Mouse (Mus musculus): ENCODE measurements around the gene Wdr5.
A peak's percentile ranks its signal among the peaks of the same experiment; 100 is the strongest.

Gene Wdr5

DNA sequence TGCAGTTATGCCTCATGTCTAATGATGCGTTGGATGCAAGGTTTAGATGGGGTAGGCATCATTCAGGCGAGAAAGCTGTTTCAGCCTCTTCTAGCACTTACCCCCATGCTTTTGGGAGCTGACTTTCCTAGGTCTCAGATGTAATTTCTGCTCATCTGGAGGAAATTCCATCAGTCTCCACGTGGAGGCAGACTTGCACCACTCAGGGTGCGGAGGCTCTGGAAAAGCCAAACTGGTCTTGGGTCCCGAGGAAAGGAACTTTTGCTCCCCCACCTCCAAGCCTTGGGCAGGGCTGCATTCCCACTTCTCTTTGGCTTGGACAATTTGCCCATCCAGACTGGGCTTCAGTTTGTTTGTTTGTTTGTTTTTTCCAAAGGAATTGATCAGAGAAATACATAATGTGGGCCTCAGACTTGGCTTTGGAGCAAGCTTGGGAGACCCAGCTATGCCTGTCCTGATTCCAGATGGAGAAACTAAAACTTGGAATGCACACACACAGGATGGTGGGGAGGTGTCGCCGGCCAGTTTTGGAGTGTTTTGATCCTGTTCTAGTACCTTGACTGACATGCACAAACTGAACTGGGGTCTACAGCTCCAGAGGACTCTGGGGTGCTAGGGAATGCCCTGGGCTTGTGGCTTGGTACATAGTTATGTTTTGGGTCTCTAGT, 37.8 kb downstream of the Wdr5 start:
- DNase-seq: peak; percentile 88

DNA sequence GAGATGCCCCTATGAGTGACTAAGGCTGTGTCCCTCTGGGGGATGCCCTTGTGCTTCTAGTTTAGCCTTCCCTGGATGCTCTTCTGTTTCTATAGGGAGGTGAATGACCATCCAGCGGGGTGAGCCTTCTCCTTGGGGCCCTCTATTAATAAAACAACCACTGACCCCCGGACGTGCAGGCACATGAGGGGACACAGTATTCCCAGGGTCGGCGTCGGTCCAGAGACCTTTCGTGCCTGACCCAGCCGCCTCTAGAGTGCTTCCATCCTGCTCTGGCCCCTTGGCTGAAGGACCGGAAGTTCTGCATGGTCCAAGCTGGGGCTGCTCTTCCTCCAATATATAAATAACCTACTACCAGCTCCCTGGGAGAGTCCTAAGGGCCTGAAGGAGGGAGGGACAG, 39.4 kb downstream of the Wdr5 start:
- DNase-seq: peak; percentile 75

DNA sequence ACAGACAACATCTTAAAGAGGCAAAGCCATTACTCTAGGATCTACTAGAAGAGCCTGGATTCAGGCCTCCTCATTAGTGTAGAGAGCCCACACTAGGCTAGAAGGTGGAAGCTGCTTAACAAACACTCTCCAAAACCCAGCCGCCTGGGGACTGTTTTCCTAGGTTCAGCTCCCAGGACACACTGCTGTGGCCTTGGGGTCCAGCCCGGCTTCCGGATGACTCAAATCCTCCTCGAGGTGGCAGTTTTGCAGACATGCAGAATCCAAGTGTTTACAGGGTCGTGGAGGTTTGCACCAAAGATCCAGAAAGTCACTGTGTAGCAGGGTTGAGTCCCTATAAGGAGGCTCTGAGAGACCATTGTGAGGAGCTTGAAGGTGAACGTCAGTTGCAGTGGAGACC, 42.0 kb downstream of the Wdr5 start:
- no peak for DNase-seq

DNA sequence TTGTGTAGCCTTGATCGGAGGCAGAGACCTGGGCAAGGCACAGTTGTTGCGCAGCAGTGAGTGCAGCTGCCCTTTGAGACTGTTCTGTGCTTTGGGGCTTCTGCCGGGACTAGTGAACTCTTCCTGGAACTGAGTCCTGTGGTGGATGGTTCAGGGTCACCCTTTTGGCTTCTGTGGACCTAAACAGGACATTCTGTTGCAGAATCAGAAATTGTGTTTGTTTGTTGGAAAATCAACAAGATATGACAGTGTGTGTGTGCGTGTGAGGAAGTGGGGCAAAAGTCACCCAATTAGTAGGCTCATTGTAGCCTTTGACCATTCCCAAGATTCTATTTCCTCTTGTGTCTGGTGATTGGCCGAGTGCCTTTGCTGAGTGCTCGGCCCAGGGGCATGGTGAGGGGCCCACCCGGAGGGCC, 45.8 kb downstream of the Wdr5 start:
- DNase-seq: peak; percentile 40

DNA sequence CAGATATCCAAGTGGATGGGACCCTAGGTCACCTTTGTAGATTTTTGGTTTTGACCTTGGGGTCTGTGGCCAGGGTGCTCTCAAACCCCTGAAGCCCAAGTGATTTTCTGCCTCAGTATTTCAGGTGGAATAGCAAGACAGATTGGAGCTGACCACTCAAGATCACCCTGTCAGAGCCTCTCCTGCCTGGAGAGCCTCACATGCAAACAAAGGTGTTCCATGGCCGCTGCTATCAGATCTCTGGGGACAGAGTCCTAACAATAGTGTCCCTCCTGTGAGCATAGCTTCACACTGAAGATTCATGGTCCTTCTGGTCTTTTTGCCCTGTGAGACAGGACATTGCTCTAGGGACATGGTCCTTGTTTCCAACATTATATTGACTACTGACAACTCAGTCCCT, 46.2 kb downstream of the Wdr5 start:
- DNase-seq: no peak

DNA sequence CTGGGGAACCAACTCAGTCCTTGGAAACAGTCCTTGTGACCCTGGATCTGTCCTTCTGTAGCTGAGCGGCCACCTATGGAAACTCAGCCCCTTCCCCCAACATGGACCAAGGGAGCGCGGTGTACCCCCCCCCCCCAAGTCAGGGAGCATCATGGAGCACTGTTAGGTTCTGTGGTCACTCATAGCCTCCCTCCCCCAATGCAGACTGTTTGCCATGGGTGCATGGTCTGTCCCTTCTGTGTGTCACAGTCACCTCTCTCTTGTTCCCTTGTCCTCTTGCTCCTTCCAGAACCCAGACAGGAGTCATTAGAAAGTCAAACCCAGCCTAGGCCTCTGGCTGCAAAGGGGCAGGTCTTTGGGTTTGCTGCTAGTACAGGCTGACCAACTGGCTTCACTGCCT, 46.9 kb downstream of the Wdr5 start:
- no peak for DNase-seq

DNA sequence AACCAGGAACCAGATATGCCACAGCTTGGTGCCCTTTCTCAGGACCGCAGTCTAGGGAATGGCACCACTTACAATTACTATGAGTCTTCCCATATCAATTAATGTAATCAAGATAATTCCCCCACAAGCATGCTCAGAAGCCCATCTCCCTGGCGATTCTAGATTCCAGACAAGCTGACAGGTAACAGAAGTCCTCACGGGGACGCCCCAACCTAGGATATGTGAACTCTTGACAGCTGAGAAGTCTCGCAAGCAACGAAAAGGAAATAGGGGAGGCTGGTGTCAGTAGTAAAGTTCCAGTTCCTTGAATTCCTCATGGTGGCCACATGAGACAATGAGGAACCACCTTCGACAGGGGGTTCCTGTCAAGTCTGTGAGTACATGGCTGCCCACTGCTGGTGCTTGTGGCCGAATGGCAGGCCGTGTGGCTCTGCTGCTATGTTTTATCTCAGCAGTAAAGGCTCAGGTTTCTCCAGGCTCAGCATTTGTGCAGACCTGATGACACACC, 48.7 kb downstream of the Wdr5 start:
- no peak for DNase-seq

DNA sequence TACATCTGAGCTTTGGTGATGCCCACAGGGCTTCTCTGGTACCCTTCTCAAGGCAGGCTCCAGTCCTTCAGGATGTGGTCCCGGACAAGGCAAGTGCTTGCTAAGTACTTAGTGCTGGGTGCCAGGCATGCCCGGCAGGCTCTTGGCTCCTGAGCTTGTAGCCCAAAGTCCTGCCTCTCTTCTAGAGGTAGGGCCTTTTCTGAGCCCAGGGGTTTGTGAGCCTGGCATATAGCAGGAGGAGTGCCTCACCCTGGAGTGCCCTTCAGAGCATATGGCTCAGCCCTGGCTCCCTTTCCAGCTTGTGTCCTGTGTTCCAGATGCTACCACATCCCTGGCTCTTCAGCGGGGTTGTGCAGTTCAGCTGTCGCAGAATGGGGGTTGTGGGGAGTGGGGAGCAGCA, 49.7 kb downstream of the Wdr5 start:
- no peak for DNase-seq

DNA sequence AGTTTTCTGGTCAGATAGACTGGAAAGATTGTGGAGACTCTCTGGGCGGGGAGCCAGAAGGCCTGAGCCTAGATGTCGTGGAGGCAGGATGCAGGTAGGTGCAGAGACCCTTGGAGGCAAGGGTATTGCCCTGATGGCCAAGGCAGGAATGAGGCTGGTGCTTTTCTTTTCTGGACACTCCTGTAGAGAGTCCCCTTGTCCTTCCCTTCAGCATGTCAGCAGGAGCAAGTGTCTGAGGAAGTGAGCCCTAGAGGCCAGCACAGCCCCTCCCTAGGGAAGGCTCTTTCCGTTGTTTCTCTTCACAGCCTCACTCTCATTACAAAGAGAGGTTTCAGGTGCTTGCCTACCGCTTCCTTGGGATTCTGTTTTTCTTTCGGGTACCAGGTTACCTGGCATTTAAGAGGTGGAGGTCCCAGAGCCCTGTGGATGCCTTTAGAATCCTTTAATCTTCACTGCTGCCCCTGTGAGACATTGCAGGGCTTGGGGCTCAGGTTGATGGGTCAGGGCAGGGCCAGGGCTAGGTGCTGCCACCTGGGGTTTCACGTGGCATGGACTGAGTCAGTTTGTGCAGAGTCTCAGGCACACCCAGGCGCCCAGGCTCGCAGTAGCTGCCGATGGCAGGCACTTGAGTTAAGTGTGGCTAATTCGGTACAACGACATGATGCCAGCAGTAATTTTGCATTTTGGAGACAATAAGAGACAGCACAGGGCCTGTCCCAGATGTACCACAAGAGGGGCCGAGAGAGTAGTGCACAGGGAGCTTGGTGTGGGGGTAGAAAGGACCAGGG, 50.6 kb downstream of the Wdr5 start:
- DNase-seq: peak; percentile 44

DNA sequence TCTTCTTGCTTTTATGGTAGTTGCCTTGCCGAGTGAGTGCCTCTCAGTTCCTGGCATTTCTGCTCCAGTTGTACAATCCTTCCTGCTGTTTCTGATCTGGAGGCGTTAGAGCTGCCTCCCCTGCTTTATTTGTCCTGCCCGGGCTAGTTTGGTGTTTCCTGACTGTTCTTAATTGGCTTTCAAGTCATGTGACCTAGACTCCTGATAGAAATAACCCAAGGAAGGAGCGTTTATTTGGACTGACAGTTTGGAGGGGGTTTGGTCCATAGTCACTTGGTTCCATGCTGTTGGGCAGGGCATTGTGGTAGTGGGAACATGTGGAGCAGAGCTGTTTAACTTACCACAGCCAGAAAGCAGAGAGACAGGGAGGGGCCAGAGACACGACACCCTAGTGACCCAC, 55.9 kb downstream of the Wdr5 start:
- DNase-seq: no peak

DNA sequence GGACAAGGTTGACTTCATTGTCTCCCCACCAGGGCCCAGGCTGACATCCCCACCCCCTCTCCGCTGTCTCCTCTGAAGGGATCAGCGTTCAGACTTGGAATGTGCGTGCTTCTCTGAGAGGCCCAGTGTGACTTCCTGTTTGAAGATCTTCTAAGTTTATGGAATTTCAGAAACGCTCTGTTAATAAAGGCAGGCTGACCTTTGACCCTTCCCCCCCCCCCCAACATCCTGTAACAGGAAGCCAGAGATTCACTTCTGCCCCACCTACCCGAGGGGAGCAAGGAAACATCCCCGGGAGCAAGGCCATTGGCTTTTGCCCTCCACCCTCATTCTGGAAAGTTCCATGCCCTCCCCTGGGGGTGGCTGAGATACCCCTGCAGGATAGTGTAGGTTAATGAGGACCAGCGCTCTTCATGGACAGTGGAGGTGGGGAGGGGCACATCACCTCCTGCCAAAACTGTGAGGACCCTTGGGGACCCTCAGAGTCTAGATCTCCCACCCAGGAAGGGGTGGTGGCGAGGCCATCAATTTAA, 57.4 kb downstream of the Wdr5 start:
- peak; percentile 79 for DNase-seq

DNA sequence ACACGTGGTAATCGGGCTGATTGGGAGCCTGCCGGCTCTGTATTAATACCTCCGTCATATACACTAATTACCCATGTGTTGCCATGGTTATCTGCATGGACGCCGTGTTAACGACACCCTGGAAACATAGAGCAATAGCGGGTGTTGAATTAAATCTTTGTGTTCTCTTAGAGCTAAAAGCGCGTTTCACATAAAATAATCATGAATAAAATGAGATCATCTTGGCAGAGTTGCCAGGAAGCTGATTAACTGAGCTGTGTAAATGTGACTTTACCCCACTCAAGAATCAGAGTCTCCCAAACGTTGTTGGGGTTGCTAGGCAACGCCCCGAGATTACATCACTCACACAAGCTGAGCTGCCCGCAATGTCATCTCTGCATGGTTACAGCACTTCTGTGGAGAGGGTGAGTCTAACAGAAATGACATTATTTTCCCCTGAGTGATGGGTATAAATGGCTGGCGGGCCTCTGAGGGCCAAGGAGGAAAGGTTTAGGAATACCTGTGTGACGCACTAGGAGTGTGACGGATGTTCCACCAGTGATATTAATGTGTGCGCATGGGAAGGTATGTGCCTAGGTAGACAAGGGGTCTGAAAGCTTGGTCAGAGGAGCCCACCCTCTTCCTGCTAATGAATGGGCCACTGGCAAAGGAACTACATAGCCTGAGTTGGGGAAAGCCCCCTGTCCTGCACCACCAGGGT, 58.1 kb downstream of the Wdr5 start:
- DNase-seq: peak; percentile 79

DNA sequence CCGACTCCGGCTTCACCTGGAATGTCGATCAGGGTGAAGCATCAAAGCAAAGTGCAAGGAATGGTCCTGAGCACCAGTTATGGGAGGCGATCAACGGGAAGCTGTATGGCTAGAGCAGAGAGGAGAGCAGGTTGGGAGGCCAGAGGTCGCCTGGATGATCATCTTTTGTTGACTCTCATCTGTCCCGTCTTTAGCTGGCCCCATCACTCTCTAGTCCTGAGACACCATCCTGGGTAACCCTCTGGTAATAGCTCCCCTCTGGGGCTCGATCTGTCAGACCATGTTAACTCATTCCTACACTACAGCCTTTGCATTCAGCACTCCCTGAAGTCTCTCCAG, 58.6 kb downstream of the Wdr5 start:
- DNase-seq: no peak

DNA sequence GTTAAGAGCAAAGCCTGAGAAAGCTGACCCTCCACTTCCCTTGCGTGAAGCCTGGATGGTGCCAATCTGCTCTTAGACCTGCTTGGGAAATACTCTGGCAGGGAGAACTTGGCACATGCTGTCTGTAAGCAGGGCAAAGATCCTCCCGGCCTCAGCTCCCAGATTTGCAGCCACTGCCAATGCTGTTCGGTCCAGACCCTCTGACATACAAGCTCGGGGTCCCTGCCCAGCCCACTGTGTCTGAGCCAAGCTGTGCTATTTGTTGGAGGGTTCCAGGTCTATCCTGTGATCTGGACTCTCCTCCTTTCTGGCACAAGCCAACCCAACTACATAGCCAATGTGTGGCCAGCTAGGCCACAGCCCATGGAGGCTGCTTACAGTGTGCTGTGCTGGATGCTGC, 61.5 kb downstream of the Wdr5 start:
- no peak for DNase-seq

DNA sequence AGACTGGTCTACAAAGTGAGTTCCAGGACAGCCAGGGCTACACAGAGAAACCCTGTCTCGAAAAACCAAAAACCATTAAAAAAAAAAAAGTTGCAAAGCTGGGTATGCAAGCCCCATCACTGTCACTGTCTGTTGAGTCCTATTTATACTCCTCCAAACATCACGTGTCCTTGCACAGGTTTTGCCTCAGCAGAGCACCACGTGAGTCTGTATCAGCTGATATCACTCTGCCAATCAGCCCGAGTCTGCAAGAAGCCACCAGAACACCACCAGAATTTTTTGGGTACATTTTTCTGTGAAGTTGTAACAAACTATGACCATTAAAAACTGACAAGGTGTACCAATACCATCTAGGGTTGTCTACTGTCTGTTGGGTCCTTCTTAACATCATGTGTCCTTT, 63.6 kb downstream of the Wdr5 start:
- DNase-seq: no peak

DNA sequence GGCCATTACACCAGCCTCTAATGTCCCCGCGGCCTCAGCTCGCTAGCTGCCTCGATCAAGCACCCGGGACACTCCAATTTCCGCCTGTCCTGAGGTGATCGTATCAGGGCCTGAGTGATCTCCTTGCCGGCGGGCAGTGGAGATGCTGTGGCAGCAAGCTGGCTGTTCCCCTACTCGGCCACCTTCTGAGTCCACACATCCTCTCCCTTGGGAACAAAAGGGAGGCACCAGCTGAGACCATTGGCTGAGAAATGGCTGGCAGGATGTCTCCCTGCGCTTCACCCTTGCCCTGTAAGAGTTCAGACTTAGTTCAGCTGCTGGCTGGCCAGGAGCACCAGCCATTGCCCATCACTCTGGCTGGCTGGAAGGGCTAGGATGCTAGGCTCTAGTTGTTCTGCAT, 67.2 kb downstream of the Wdr5 start:
- no peak for DNase-seq

DNA sequence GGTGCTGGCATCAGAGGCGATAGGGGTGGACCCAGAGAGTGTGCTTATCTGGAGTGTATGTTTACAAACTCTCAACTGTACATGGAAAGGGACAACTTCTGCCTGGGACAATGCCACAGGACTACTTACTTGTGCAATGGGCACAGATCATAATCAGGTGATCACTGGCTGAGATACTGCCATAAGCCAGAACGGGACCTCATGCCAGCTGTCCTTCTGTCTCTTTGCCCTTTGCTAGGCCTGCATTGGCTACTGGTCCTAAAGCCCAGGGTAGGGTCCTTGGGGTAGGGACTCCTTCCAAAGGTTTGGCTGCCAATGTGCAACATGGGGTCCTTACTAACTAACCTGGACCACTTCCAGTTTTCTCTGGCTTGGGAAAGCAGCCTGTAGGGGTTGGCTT, 68.1 kb downstream of the Wdr5 start:
- DNase-seq: no peak

DNA sequence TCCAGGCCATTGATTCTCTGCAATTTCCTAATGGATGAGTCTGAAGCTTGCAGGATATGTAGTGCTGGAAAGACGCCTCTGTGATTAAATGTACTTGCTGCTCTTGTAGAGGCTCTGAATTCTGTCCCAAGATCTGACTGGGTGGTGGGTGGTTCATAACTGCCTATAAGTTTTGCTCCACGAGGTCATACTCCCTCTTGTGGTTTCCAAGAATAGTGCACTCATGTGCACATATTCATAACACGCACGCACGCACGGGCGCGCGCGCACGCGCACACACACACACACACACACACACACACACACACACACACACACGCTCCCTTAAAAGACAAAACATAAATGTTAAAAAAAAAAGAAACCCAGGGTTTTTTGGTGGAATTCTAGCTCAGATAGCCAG, 69.6 kb downstream of the Wdr5 start:
- DNase-seq: no peak

Measured in kidney, postnatal 10 days (tissue).